Mouse (Mus musculus): ENCODE measurements around the gene Kcnh2. TPM values are rescaled to one million over a fixed set of nuclear protein-coding genes. Genes with fewer than 3 reads are reported as not detected.

The Kcnh2 gene
- polyA plus RNA-seq, 1 experiment from 2014 or later, result 13.0 TPM

DNA sequence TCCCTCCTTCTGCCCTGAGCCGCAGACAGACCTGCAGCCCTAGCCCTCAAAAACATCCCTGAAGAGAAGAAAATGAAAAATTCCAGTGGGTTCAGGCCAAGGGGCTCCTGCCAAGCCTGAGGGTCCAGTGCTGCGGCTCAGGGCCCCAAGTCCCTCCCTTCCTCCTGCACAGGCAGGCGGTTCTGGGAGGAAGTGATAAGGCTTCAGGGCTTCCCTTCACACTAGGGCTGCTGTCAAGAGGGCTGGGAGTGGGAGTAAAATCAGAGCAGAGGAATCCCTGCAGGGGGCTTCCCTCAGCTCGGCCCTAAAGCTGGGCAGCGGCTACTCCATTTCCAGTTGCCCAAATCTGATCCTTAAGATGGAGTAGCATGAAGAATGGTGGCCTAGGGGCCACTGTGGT is 14.1 kb upstream of the Kcnh2 start:
- Histone ChIP-seq H3K27ac (ENCODE audit: low read depth, low read length) (no peak overlapping the region), H3K9ac (ENCODE audit: low read depth, low read length) (no peak overlapping the region), H3K4me2 (ENCODE audit: low read length) (no peak overlapping the region), H3K27me3 (replicated peaks; ENCODE audit: control insufficient read depth, insufficient read depth, low read length) (no peaks in the 10 kb centered on the region), H3K36me3 (ENCODE audit: control insufficient read depth, insufficient read depth, low read length) (no peaks in the 10 kb centered on the region), H3K4me1 (ENCODE audit: control insufficient read depth, insufficient read depth, low read depth, low read length) (0 out of 2 replicates have a peak, but pooled peaks cover 2% of the 10 kb centered on the region), H3K4me3 (ENCODE audit: low read length) (no peak overlapping the region), H3K9me3 (ENCODE audit: control insufficient read depth, low read length) (no peaks in the 10 kb centered on the region)
- ATAC-seq, result no peak
- WGBS, result 47% methylated on average over 5 of the region's 5 CpGs

DNA sequence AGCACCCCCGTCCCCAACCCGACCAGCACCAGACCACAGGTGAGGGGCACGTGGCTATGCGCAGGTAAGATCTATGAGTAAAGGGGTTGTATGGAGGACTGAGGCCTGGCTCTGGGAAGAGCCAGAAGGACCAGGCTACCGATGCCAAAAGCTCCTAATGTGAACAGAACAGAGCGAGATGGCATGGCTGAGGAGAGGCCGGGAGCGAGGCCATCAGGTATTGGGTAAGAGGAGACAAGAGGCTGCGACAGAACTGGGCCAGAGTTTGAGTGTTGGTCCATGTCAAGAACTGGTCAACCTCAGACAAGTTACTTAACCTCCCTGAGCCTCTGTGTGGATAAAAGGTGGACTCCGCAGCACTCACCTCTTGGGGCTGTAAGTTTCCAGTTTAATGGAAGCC is 13.6 kb upstream of the Kcnh2 start:
- no peak overlapping the region for H3K9ac ChIP-seq (ENCODE audit: low read depth, low read length)
- 85% methylated on average over 10 of the region's 10 CpGs for WGBS
- 0 out of 2 replicates have a peak, but pooled peaks cover 3% of the 10 kb centered on the region for H3K4me1 ChIP-seq (ENCODE audit: control insufficient read depth, insufficient read depth, low read depth, low read length)
- H3K27ac ChIP-seq (ENCODE audit: low read depth, low read length), result peak overlapping the region; percentile 15; the same call in 1 of the 2 replicates
- H3K27me3 ChIP-seq (replicated peaks; ENCODE audit: control insufficient read depth, insufficient read depth, low read length), result no peaks in the 10 kb centered on the region
- no peak for ATAC-seq
- H3K4me2 ChIP-seq (ENCODE audit: low read length), result no peak overlapping the region
- no peaks in the 10 kb centered on the region for H3K36me3 ChIP-seq (ENCODE audit: control insufficient read depth, insufficient read depth, low read length)
- no peaks in the 10 kb centered on the region for H3K9me3 ChIP-seq (ENCODE audit: control insufficient read depth, low read length)
- peak overlapping the region; percentile 13; the same call in 1 of the 2 replicates for H3K4me3 ChIP-seq (ENCODE audit: low read length)

DNA sequence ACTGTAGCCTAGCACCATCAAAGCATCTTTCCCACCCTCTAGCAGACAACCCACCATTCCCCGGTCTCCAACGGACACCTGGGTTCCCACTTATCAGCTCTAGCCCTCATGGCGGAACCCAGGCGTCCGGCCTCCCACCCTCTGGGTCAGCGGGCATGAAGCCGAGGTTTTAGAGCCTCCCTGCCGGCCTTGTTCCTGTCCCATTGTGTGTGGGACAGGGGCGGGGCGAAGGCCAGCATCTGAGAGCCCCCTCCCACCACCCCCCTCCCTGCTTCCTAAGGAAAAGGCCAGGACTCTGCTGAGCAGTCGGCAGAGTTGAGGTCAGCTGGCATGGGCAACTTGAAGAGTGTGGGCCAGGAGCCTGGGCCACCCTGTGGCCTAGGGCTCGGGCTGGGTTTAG is 13.1 kb upstream of the Kcnh2 start, which contains the start of gene Nos3:
TSS of gene Nos3 (plus strand) at position 303 of the 400 bp plus-strand sequence.
- ATAC-seq, result no peak
- no peak within 1 kb of the TSS for H3K9ac ChIP-seq (ENCODE audit: low read depth, low read length)
- H3K4me2 ChIP-seq (ENCODE audit: low read length), result no peak within 1 kb of the TSS
- no peaks in the 10 kb centered on the region for H3K36me3 ChIP-seq (ENCODE audit: control insufficient read depth, insufficient read depth, low read length)
- 36% methylated on average over 12 of the region's 12 CpGs for WGBS
- H3K4me3 ChIP-seq (ENCODE audit: low read length), result peak within 1 kb of the TSS; percentile 13; the same call in 1 of the 2 replicates
- no peaks in the 10 kb centered on the region for H3K9me3 ChIP-seq (ENCODE audit: control insufficient read depth, low read length)
- H3K27ac ChIP-seq (ENCODE audit: low read depth, low read length), result peak within 1 kb of the TSS; percentile 15; the same call in 1 of the 2 replicates
- H3K27me3 ChIP-seq (replicated peaks; ENCODE audit: control insufficient read depth, insufficient read depth, low read length), result no peaks in the 10 kb centered on the region
- H3K4me1 ChIP-seq (ENCODE audit: control insufficient read depth, insufficient read depth, low read depth, low read length), result 0 out of 2 replicates have a peak, but pooled peaks cover 3% of the 10 kb centered on the region

DNA sequence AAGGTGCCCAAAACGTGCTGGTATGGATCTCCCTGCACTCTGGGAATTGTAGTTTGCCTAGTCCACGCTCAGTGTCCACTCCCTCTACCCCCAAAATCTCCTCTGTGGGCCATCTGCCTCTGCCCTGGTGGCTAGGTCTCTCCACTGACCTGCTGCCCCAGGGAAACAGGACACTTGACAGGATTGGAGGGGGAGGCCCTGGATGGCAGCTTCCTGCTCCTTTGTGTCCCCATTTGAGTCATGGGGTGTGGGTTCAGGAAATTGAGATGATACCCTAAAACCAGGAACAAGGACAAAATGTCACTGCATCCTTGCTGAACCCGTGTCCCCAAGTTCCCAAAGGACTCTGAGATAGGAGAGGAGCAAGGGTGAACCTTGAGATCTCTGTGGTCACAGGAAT is 12.7 kb upstream of the Kcnh2 start:
- no peaks in the 10 kb centered on the region for H3K9me3 ChIP-seq (ENCODE audit: control insufficient read depth, low read length)
- no peaks in the 10 kb centered on the region for H3K36me3 ChIP-seq (ENCODE audit: control insufficient read depth, insufficient read depth, low read length)
- H3K4me2 ChIP-seq (ENCODE audit: low read length), result no peak overlapping the region
- no peak for ATAC-seq
- 63% methylated on average over 3 of the region's 3 CpGs for WGBS
- no peak overlapping the region for H3K27ac ChIP-seq (ENCODE audit: low read depth, low read length)
- H3K9ac ChIP-seq (ENCODE audit: low read depth, low read length), result no peak overlapping the region
- H3K4me1 ChIP-seq (ENCODE audit: control insufficient read depth, insufficient read depth, low read depth, low read length), result 0 out of 2 replicates have a peak, but pooled peaks cover 3% of the 10 kb centered on the region
- H3K27me3 ChIP-seq (replicated peaks; ENCODE audit: control insufficient read depth, insufficient read depth, low read length), result no peaks in the 10 kb centered on the region
- no peak overlapping the region for H3K4me3 ChIP-seq (ENCODE audit: low read length)

DNA sequence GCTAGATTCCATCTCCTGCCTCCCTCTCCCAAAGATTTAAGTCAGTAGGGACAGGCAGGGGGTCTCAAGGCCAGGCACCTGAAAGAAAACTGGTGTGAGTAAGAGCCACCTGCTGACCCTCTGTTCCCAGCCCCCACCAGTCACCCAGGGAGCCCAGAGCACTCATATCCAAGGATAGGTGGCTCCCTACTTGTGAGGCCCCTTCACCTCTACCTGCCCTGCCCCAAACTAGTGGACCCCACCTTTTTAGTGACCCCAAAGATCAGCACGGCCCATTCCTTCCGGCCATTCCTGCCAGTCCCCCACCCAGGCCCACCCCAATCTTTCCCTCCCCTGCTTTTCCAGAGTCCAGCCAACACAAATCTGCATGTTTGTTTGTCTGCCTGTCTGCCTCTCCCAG is 12.1 kb upstream of the Kcnh2 start:
- ATAC-seq, result no peak
- Histone ChIP-seq H3K36me3 (ENCODE audit: control insufficient read depth, insufficient read depth, low read length) (no peaks in the 10 kb centered on the region), H3K9ac (ENCODE audit: low read depth, low read length) (no peak overlapping the region), H3K27ac (ENCODE audit: low read depth, low read length) (no peak overlapping the region), H3K4me2 (ENCODE audit: low read length) (no peak overlapping the region), H3K27me3 (replicated peaks; ENCODE audit: control insufficient read depth, insufficient read depth, low read length) (no peaks in the 10 kb centered on the region), H3K4me1 (ENCODE audit: control insufficient read depth, insufficient read depth, low read depth, low read length) (0 out of 2 replicates have a peak, but pooled peaks cover 3% of the 10 kb centered on the region), H3K9me3 (ENCODE audit: control insufficient read depth, low read length) (no peaks in the 10 kb centered on the region), H3K4me3 (ENCODE audit: low read length) (no peak overlapping the region)
- 84% methylated on average over 2 of the region's 2 CpGs for WGBS

DNA sequence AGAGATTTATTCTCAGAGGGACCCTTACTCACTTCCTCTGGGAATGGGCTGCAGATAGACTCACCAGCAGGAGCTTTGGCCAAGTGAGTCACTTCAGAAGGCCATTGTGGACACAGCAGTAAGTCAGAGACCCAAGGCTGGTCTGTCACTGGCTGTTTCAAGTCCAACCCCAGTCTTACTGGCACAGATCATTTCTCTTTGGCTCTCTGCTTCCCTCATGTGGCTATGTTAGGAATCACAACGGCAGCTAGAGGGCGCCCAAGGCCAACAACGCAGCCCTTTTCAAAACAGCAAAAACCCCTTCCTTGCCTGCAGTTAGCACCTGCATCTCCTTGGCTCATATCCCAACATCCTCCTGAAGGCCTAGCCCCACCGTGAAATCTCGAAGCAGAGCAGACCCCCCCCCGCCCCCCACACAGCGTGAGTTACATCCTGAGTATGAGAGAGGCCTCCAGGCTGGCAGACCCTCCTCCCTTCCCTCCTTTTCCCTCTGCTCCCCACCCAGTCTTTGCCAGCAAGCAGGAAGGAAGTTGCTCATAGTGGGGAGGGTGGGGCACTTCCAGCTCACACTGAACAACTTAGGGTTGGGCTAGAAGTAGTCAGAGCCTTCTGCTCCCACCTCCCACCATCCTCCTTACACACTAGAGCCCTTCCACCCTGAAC is 9.5 kb upstream of the Kcnh2 start:
- 0 out of 2 replicates have a peak, but pooled peaks cover 3% of the 10 kb centered on the region for H3K4me1 ChIP-seq (ENCODE audit: control insufficient read depth, insufficient read depth, low read depth, low read length)
- H3K9me3 ChIP-seq (ENCODE audit: control insufficient read depth, low read length), result no peaks in the 10 kb centered on the region
- no peak overlapping the region for H3K4me3 ChIP-seq (ENCODE audit: low read length)
- H3K36me3 ChIP-seq (ENCODE audit: control insufficient read depth, insufficient read depth, low read length), result no peaks in the 10 kb centered on the region
- no peak overlapping the region for H3K27ac ChIP-seq (ENCODE audit: low read depth, low read length)
- H3K27me3 ChIP-seq (replicated peaks; ENCODE audit: control insufficient read depth, insufficient read depth, low read length), result no peaks in the 10 kb centered on the region
- ATAC-seq, result peak; percentile 76
- no peak overlapping the region for H3K4me2 ChIP-seq (ENCODE audit: low read length)
- H3K9ac ChIP-seq (ENCODE audit: low read depth, low read length), result no peak overlapping the region
- WGBS, result 0% methylated on average over 7 of the region's 7 CpGs

DNA sequence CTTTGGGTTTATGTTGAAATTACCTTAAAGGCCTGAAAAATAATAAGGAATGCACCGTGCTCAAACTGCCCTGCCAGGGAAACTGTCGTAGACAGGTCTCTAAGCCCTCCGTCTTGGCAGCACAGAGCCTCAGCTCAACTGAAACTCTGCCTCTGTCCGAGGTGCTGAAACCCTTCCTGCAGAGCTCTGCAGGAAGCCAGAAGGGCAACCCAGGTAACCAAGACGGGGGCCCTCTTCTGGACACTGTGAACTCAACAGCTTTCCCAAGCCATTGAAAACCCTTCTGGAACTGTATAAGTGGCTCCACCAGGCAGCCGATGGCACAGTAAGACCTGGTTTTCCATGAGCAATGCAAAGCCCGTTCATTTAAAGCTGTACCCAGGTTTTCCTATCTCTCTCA is 6.1 kb upstream of the Kcnh2 start:
- Histone ChIP-seq H3K4me2 (ENCODE audit: low read length) (no peak overlapping the region), H3K36me3 (ENCODE audit: control insufficient read depth, insufficient read depth, low read length) (no peaks in the 10 kb centered on the region), H3K27me3 (replicated peaks; ENCODE audit: control insufficient read depth, insufficient read depth, low read length) (no peaks in the 10 kb centered on the region), H3K9ac (ENCODE audit: low read depth, low read length) (no peak overlapping the region), H3K27ac (ENCODE audit: low read depth, low read length) (no peak overlapping the region; the same call in 1 of the 2 replicates), H3K4me1 (ENCODE audit: control insufficient read depth, insufficient read depth, low read depth, low read length) (peaks cover 11% of the 10 kb centered on the region), H3K4me3 (ENCODE audit: low read length) (no peak overlapping the region), H3K9me3 (ENCODE audit: control insufficient read depth, low read length) (no peaks in the 10 kb centered on the region)
- ATAC-seq, result no peak
- 14% methylated on average over 7 of the region's 7 CpGs for whole genome bisulfite sequencing

DNA sequence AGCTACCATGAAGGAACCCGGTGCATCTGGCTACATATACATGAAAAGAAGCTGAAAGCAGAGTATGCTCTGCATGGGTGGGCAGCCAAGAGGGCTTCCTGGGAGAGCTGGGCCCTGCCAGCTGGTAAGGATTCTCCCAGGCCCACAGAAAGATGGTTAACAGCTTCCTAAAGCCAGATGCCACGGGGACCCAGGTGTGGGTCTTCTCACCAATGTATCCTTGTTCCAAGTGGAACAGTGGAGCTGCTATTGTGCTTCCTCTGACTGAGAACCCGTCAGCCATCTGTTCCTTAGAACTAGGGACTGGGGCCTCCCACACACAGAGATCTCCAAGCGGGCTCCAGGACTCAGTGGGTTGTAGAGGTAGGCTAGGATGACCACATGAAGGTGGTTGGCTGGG is 5.4 kb upstream of the Kcnh2 start:
- Histone ChIP-seq H3K4me3 (ENCODE audit: low read length) (no peak overlapping the region), H3K27me3 (replicated peaks; ENCODE audit: control insufficient read depth, insufficient read depth, low read length) (no peaks in the 10 kb centered on the region), H3K4me2 (ENCODE audit: low read length) (no peak overlapping the region), H3K27ac (ENCODE audit: low read depth, low read length) (no peak overlapping the region), H3K9me3 (ENCODE audit: control insufficient read depth, low read length) (no peaks in the 10 kb centered on the region), H3K36me3 (ENCODE audit: control insufficient read depth, insufficient read depth, low read length) (no peaks in the 10 kb centered on the region), H3K9ac (ENCODE audit: low read depth, low read length) (no peak overlapping the region), H3K4me1 (ENCODE audit: control insufficient read depth, insufficient read depth, low read depth, low read length) (peaks cover 17% of the 10 kb centered on the region)
- 45% methylated on average over 4 of the region's 4 CpGs for WGBS
- ATAC-seq, result no peak

DNA sequence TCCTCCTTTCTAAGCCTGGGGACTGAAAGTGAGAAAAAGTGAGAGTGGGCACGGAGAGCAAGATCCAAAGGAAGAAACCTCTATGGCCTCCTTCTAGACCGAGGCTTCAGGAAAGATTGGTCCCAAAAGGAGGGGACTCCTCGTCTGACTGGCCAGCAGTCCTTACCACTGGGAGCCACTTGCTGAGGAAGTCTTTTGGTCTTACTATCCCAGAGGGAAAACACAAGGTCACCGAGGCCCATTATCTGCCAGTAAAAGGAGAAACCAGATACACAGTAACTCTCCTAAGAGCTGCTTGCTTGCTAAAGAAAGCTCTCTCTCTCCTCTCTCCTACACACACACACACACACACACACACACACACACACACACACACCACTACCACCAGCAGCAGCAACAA is 1.9 kb upstream of the Kcnh2 start:
- no peaks in the 10 kb centered on the region for H3K36me3 ChIP-seq (ENCODE audit: control insufficient read depth, insufficient read depth, low read length)
- peak overlapping the region; percentile 89; the same call in 1 of the 2 replicates for H3K9ac ChIP-seq (ENCODE audit: low read depth, low read length)
- no peaks in the 10 kb centered on the region for H3K9me3 ChIP-seq (ENCODE audit: control insufficient read depth, low read length)
- H3K27ac ChIP-seq (ENCODE audit: low read depth, low read length), result no peak overlapping the region
- no peak overlapping the region for H3K4me3 ChIP-seq (ENCODE audit: low read length)
- no peak for ATAC-seq
- 28% methylated on average over 4 of the region's 4 CpGs for WGBS
- peaks cover 37% of the 10 kb centered on the region for H3K4me1 ChIP-seq (ENCODE audit: control insufficient read depth, insufficient read depth, low read depth, low read length)
- H3K4me2 ChIP-seq (ENCODE audit: low read length), result no peak overlapping the region
- no peaks in the 10 kb centered on the region for H3K27me3 ChIP-seq (replicated peaks; ENCODE audit: control insufficient read depth, insufficient read depth, low read length)

All from hindbrain, embryonic 16.5 days (tissue).